Mouse (Mus musculus): ENCODE data around the gene Tymp.

- TF ChIP-seq CTCF (IDR thresholded peaks at IDR 0.05; ENCODE audit: low read depth) (no peak), EP300 (IDR thresholded peaks at IDR 0.05; ENCODE audit: low read depth) (no peak)
These were observed 28.2 kb upstream of the Tymp start for GRCm38 (mm10) chr15:89404831-89405623.
